Mouse (Mus musculus): ENCODE measurements around the gene Zdhhc19.

GRCm38 (mm10) chr16:32593916-32594315, 97.9 kb downstream of the Zdhhc19 start:
- no peak for TF ChIP-seq CTCF (conservative IDR thresholded peaks at IDR 0.05; ENCODE audit: low read length)
- no peak for TF ChIP-seq NANOG (IDR thresholded peaks at IDR 0.05; ENCODE audit: borderline replicate concordance, low read length)
